Mouse (Mus musculus) left cerebral cortex, adult 8-10 months (tissue): ENCODE results near the gene Prg3. TPM values are rescaled to one million over a fixed set of nuclear protein-coding genes. Genes with fewer than 3 reads are reported as not detected.

Experiments used
- DNase-seq, 2 experiments: peaks; one replicate each; pipeline ENCODE4 v3.0.0; 2022; ENCODE audit warnings: low spot score in 2 of 2
- total RNA-seq, 4 experiments: library from RNA; stranded (reverse); gene quantifications; 2 replicates each; pipeline ENCODE4 v1.2.4; 2022

Gene Prg3
- total RNA-seq, 4 experiments from 2014 or later = not detected

- peak; percentile 84 to 88 for DNase-seq
Measured at GRCm38 (mm10) chr2:85037047-85038026, 49.3 kb downstream of the Prg3 start, which contains the start of the genes Ssrp1 and P2rx3. TSS of gene Ssrp1 (plus strand) at chr2:85037234. TSS of gene P2rx3 (minus strand) at chr2:85037462.

- DNase-seq = no peak
Measured at GRCm38 (mm10) chr2:85038336-85038735, 50.3 kb downstream of the Prg3 start.

Other genes with a start within 250 kb of the Prg3 start
- 1 to 10 TPM in 2 of 4 experiments, under 1 TPM in 2; 0.89 to 2.3 (median 1.3) TPM for gene Gm19426, start 244.6 kb upstream of the Prg3 start, total RNA-seq
- 1 to 10 TPM; 6.6 to 9.6 (median 7.8) TPM for gene Serping1, start 212.8 kb upstream of the Prg3 start, total RNA-seq
- gene Ube2l6, start 189.4 kb upstream of the Prg3 start, total RNA-seq = 1 to 10 TPM; 7.3 to 8.4 (median 7.6) TPM
- gene Smtnl1, start 165.6 kb upstream of the Prg3 start, total RNA-seq = not detected
- 10 to 100 TPM; 45.2 to 52.3 (median 46.5) TPM for gene Timm10, start 161.2 kb upstream of the Prg3 start, total RNA-seq
- under 1 TPM in 2 of 4 experiments, not detected in 2; 0.09 to 0.20 TPM for gene Slc43a1, start 149.4 kb upstream of the Prg3 start, total RNA-seq
- gene Rtn4rl2, start 101.5 kb upstream of the Prg3 start, total RNA-seq = 10 to 100 TPM; 57.0 to 74.6 (median 70.2) TPM
- 1 to 10 TPM in 3 of 4 experiments, under 1 TPM in 1; 0.49 to 1.2 (median 1.0) TPM for gene Slc43a3, start 51.6 kb upstream of the Prg3 start, total RNA-seq
- gene Prg2, start 7.8 kb upstream of the Prg3 start, total RNA-seq = under 1 TPM in 1 of 4 experiments, not detected in 3; 0.61 TPM
- 100 to 1,000 TPM in 3 of 4 experiments, 10 to 100 TPM in 1; 99.9 to 112 (median 106) TPM for gene Ssrp1, start 49.0 kb downstream of the Prg3 start, total RNA-seq
- gene P2rx3, start 49.2 kb downstream of the Prg3 start, total RNA-seq = 1 to 10 TPM; 1.7 to 3.3 (median 2.3) TPM
- gene Tnks1bp1, start 59.8 kb downstream of the Prg3 start, total RNA-seq = 100 to 1,000 TPM in 3 of 4 experiments, 10 to 100 TPM in 1; 96.3 to 122 (median 110) TPM
- under 1 TPM; 0.23 to 0.28 (median 0.27) TPM for gene Aplnr, start 148.0 kb downstream of the Prg3 start, total RNA-seq
- gene Lrrc55, start 209.0 kb downstream of the Prg3 start, total RNA-seq = 10 to 100 TPM; 31.0 to 44.8 (median 36.6) TPM